Mouse (Mus musculus): ENCODE results near the gene Avpi1. TPM values are rescaled to one million over a fixed set of nuclear protein-coding genes. Genes with fewer than 3 reads are reported as not detected.

Gene Avpi1
- polyA plus RNA-seq, 1 experiment: 31.3 TPM

- DNase-seq (ENCODE audit: extremely low spot score in 1 of 2, low spot score in 1 of 2): no peak
Measured at GRCm38 (mm10) chr19:42145210-42145609, 16.4 kb upstream of the Avpi1 start.

GRCm38 (mm10) chr19:42144541-42145167 is 15.8 kb upstream of the Avpi1 start:
- peak; percentile 76 to 96 for DNase-seq (ENCODE audit: extremely low spot score in 1 of 2, low spot score in 1 of 2)

GRCm38 (mm10) chr19:42144067-42144466 is 15.2 kb upstream of the Avpi1 start:
- DNase-seq (ENCODE audit: extremely low spot score in 1 of 2, low spot score in 1 of 2): no peak

GRCm38 (mm10) chr19:42142757-42143156 is 13.9 kb upstream of the Avpi1 start:
- no peak for DNase-seq (ENCODE audit: extremely low spot score in 1 of 2, low spot score in 1 of 2)

GRCm38 (mm10) chr19:42141998-42142397 is 13.1 kb upstream of the Avpi1 start:
- no peak for DNase-seq (ENCODE audit: extremely low spot score in 1 of 2, low spot score in 1 of 2)

GRCm38 (mm10) chr19:42139724-42140517 is 11.1 kb upstream of the Avpi1 start:
- no peak for DNase-seq (ENCODE audit: extremely low spot score in 1 of 2, low spot score in 1 of 2)

GRCm38 (mm10) chr19:42138517-42139285 is 9.8 kb upstream of the Avpi1 start:
- no peak for DNase-seq (ENCODE audit: extremely low spot score in 1 of 2, low spot score in 1 of 2)

- DNase-seq (ENCODE audit: extremely low spot score in 1 of 2, low spot score in 1 of 2): no peak
Measured at GRCm38 (mm10) chr19:42137167-42137672, 8.4 kb upstream of the Avpi1 start.

GRCm38 (mm10) chr19:42136126-42136525 is 7.3 kb upstream of the Avpi1 start:
- DNase-seq (ENCODE audit: extremely low spot score in 1 of 2, low spot score in 1 of 2): no peak

GRCm38 (mm10) chr19:42135070-42135469 is 6.2 kb upstream of the Avpi1 start:
- DNase-seq (ENCODE audit: extremely low spot score in 1 of 2, low spot score in 1 of 2): no peak

GRCm38 (mm10) chr19:42131101-42131500 is 2.2 kb upstream of the Avpi1 start:
- no peak for DNase-seq (ENCODE audit: extremely low spot score in 1 of 2, low spot score in 1 of 2)

GRCm38 (mm10) chr19:42130294-42130606 is 1.4 kb upstream of the Avpi1 start:
- no peak for DNase-seq (ENCODE audit: extremely low spot score in 1 of 2, low spot score in 1 of 2)

GRCm38 (mm10) chr19:42129509-42130293 is 842 bp upstream of the Avpi1 start:
- peak in 1 of 2 experiments; percentile 63 for DNase-seq (ENCODE audit: extremely low spot score in 1 of 2, low spot score in 1 of 2)

GRCm38 (mm10) chr19:42128052-42128740 is 663 bp downstream of the Avpi1 start:
- DNase-seq (ENCODE audit: extremely low spot score in 1 of 2, low spot score in 1 of 2): no peak

GRCm38 (mm10) chr19:42127024-42127423 is 1.8 kb downstream of the Avpi1 start:
- DNase-seq (ENCODE audit: extremely low spot score in 1 of 2, low spot score in 1 of 2): no peak

- no peak for DNase-seq (ENCODE audit: extremely low spot score in 1 of 2, low spot score in 1 of 2)
Measured at GRCm38 (mm10) chr19:42126219-42126605, 2.6 kb downstream of the Avpi1 start.

- DNase-seq (ENCODE audit: extremely low spot score in 1 of 2, low spot score in 1 of 2): no peak
Measured at GRCm38 (mm10) chr19:42125501-42126218, 3.2 kb downstream of the Avpi1 start.

GRCm38 (mm10) chr19:42124684-42125083 is 4.2 kb downstream of the Avpi1 start:
- no peak for DNase-seq (ENCODE audit: extremely low spot score in 1 of 2, low spot score in 1 of 2)

GRCm38 (mm10) chr19:42120451-42120850 is 8.4 kb downstream of the Avpi1 start:
- DNase-seq (ENCODE audit: extremely low spot score in 1 of 2, low spot score in 1 of 2): no peak
